Mouse (Mus musculus): ENCODE results near the gene Asb15. TPM values are rescaled to one million over a fixed set of nuclear protein-coding genes. Genes with fewer than 3 reads are reported as not detected.

The Asb15 gene
- polyA plus RNA-seq (2012; rRNA removed; ENCODE audit: low replicate concordance) = not detected in 2 replicates

DNA sequence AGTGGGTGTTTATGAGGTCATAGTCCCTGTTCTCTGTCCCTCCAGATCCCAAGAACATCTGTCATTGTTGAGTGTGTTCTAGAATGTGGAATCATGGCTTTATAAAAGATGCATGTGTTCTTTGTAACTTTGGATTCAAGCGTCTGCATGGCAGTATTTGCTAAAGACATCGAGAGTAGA is at the start of gene Asb15:
Gene Asb15 (plus strand): TSS at position 81 of the 180 bp plus-strand sequence.

GRCm38 (mm10) chr6:24514552-24515284 is 13.2 kb upstream of the Asb15 start, which contains the start of gene Iqub:
Gene Iqub, minus strand, starts transcription at chr6:24515067.

DNA sequence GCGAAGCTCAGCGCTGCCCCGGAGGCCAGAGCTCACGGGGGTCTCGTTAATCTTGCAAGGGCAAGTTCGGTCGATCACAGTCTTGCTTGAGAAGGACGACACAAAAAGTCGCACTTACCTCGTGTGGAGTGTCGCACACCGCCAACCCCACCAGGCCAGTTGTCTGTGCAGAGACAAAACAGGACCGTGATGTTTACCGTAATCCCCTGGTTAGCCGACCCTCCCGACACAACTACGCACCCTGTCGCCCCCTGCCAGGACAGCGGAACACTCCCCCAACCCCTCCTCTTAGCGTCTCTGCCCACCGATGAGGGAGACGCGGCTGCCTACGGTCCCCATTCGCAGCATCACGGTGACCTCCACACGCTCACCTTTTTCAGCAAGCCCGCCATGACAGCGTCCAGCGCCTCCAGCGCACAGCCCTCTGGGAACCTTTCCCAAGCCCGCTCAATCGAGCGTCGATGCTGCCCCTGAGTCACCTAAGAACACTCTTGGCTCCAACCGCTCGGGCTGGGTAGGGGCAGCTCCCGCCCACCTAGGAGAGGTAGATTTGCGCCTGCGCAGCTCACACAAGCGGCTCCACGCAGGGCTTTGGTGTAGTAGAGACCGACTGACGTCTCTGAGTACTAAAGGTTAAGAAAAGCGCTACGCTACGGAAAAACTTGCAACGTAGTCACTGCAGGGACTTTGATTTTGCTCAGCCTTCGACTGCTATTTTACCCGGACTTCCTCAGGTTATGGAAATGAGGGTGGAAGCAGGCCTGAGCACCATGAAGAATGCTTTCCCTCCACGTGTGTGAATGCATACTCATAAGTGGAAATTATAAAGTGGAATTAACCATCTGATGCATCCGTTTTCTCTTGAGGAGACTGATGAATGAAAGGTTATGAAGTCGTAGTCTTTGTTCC is 535 bp upstream of the Asb15 start, which contains the start of gene Ndufa5:
Gene Ndufa5 (minus strand): TSS at position 859 of the 909 bp plus-strand sequence.

GRCm38 (mm10) chr6:24597500-24597899 is 69.6 kb downstream of the Asb15 start, which contains the start of gene Lmod2:
Gene Lmod2, plus strand, starts transcription at chr6:24597762.

Other genes with a start within 250 kb of the Asb15 start
- gene Iqub, start 13.1 kb upstream of the Asb15 start, polyA plus RNA-seq (2012; rRNA removed; ENCODE audit: low replicate concordance) = not detected in 2 replicates
- 0.51 and 0.94 TPM in 2 replicates for gene Ndufa5, start 131 bp upstream of the Asb15 start, polyA plus RNA-seq (2012; rRNA removed; ENCODE audit: low replicate concordance)
- not detected in 2 replicates for gene Lmod2, start 69.6 kb downstream of the Asb15 start, polyA plus RNA-seq (2012; rRNA removed; ENCODE audit: low replicate concordance)
- gene Wasl, start 136.9 kb downstream of the Asb15 start, polyA plus RNA-seq (2012; rRNA removed; ENCODE audit: low replicate concordance) = 130 and 196 TPM in 2 replicates
- not detected in 2 replicates for gene Hyal6, start 205.1 kb downstream of the Asb15 start, polyA plus RNA-seq (2012; rRNA removed; ENCODE audit: low replicate concordance)
- gene Hyal4, start 220.2 kb downstream of the Asb15 start, polyA plus RNA-seq (2012; rRNA removed; ENCODE audit: low replicate concordance) = not detected in 2 replicates

All from duodenum, adult 2 months (tissue).